Mouse (Mus musculus) macrophage (primary cell): ENCODE results near the gene Serpina1a. TPM values are rescaled to one million over a fixed set of nuclear protein-coding genes. Genes with fewer than 3 reads are reported as not detected.
"Not testable (repeated sequence)": the region's sequence is repeated elsewhere in the genome, so short reads cannot be mapped to it uniquely, and the experiment has no call there.

ENCODE experiments used
- H3K27ac ChIP-seq: fragments of 350-480 bp; formaldehyde crosslinking; 2 replicates; pipeline ENCODE4 v1.9.0; 2021
- H3K36me3 ChIP-seq: fragments of 350-480 bp; formaldehyde crosslinking; 2 replicates; pipeline ENCODE4 v1.9.0; 2021; ENCODE audit errors: inconsistent target
- H3K4me3 ChIP-seq: fragments of 350-480 bp; formaldehyde crosslinking; 2 replicates; pipeline ENCODE4 v1.9.0; 2021; ENCODE audit errors: inconsistent target
- H3K79me2 ChIP-seq: fragments of 350-480 bp; formaldehyde crosslinking; 2 replicates; pipeline ENCODE4 v1.9.0; 2021; ENCODE audit errors: inconsistent target
- WGBS: methylation state at CpG from one replicate; pipeline ENCODE4 v1.1.7; 2026; ENCODE audit warnings: inconsistent platforms; ENCODE audit not compliant: missing documents; 5-methylcytosine and 5-hydroxymethylcytosine counted together
- polyA plus RNA-seq: library from polyadenylated mRNA; stranded (reverse); fragments of 250-400 nt; gene quantifications from 3 replicates; pipeline ENCODE4 v1.2.4, GENCODE M21; 2018; ENCODE audit warnings: inconsistent platforms
- total RNA-seq, 78 experiments: library from RNA; depleted of rRNA; stranded (reverse); fragments of 250-400 nt; gene quantifications; 1 replicate in 9 of 78; 2 replicates in 24 of 78; 3 replicates in 43 of 78; 4 replicates in 2 of 78; pipeline ENCODE4 v1.2.4; 2018; ENCODE audit warnings: inconsistent platforms in 56 of 78

The Serpina1a gene
- total RNA-seq (2018; cell fraction: chromatin; rRNA removed), result not detected
- total RNA-seq (2018; cell fraction: cytosol; rRNA removed), result not detected
- total RNA-seq (2018; cell fraction: nucleus; rRNA removed), result not detected
- not detected in 3 replicates for polyA plus RNA-seq

DNA sequence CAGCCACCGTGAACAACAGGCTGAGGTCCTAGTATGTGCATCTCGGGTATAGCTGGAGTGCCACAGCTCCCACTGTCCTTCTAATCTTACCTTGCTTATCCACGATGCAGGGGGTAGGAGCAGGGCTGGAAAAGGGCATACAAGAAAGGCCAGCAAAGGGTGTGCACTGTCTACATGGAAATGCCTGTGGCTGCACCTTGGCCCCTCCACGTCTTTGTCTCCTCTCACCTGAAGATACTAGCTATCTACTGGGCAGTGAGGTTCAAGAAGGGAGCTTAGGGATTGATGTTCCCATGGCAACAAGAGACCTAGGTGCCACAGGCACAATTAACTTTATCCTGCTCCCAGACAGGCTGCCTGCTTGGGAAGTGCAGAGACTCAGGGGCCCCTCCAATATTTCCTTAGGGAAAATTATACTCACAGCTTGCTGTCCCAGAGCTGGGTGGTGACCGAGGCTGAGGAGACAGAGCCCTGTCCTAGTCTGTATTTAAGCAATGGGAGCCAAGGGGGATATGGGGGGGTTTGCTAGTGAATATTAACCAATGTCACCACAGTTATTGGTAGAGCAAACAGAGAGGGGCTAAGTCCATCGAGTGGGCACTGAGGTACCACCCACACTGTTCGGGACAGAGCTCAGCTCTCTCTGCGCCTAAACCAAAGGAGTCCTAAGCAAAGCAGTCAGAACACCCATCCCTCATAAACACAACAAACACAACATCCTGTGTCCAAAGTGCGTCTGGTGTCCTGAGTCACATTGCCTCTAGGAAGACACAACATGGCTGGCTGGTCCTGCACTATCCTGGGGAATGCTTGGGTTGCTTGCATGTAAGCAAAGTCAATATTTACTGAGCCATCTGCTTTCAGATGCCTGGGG is at the start of gene Serpina1a:
Gene Serpina1a (minus strand): TSS at position 462 of the 874 bp plus-strand sequence.
- WGBS, result 90% methylated on average over 8 of the region's 9 CpGs
- H3K79me2 ChIP-seq, H3K36me3 ChIP-seq, H3K4me3 ChIP-seq, H3K27ac ChIP-seq: not testable (repeated sequence)

DNA sequence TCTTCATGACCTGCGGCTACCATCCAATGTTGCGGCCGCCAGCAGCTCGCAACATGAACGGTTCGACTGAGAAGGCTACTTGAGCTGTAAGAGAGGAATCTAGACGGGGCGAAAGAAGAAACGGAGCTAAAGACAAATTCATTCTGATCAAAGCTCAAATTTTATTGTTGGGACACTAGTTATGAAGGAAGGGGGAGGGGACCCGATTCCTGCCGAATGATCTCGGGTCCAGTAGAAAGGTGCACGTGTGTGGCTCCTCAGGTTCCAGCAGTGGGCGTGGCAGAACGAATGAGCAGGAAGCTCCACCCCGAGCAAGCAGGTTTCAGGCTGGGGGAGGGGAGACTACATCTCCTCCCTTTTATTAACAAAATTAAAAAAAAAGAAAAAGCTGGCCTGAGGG is 45.8 kb upstream of the Serpina1a start:
- WGBS, result 95% methylated on average over 9 of the region's 16 CpGs
- H3K79me2 ChIP-seq, result not testable (repeated sequence)

DNA sequence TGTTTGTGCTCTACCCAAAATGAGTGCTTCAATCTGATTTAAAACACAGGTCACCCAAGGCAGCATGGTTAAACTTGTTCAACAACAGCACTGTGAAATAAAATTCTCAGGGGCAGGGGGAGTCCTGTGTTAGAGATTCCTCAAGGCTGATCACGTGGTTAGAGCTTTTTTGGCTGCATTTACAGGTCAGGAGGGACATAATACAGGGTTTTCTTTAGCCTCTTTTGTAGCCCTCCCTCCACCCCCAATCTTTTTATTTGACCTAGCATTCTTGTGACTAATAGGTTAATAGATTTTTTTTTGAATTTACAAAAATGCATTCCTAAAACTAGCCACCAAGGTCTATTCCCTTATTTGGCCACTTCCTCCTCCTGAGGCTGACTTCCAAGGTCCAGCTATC is 44.4 kb upstream of the Serpina1a start:
- 33% methylated on average over 1 of the region's 1 CpGs for WGBS

More for the DNA sequence above, 45.8 kb upstream of the Serpina1a start:
- H3K27ac ChIP-seq, H3K4me3 ChIP-seq, H3K36me3 ChIP-seq: not testable (repeated sequence)

DNA sequence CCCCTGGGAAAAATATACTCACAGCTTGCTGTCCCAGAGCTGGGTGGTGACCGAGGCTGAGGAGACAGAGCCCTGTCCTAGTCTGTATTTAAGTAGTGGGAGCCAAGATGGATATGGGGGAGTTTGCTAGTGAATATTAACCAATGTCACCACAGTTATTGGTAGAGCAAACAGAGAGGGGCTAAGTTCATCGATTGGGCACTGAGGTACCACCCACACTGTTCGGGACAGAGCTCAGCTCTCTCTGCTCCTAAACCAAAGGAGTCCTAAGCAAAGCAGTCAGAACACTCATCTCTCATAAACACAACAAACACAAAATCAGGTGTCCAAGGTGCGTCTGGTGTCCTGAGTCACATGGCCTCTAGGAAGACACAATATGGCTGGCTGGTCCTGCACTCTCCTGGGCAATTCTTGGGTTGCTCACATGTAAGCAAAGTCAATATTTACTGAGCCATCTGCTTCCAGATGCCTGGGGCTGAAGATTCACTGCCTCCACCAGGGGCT is 41.5 kb upstream of the Serpina1a start, which contains the start of gene Serpina1c:
Gene Serpina1c (minus strand): TSS at position 51 of the 504 bp plus-strand sequence.
- WGBS, result 91% methylated on average over 4 of the region's 4 CpGs
- not testable (repeated sequence) for H3K4me3 ChIP-seq, H3K27ac ChIP-seq

More for the DNA sequence above, 44.4 kb upstream of the Serpina1a start:
- H3K79me2 ChIP-seq, H3K27ac ChIP-seq, H3K36me3 ChIP-seq, H3K4me3 ChIP-seq: not testable (repeated sequence)

DNA sequence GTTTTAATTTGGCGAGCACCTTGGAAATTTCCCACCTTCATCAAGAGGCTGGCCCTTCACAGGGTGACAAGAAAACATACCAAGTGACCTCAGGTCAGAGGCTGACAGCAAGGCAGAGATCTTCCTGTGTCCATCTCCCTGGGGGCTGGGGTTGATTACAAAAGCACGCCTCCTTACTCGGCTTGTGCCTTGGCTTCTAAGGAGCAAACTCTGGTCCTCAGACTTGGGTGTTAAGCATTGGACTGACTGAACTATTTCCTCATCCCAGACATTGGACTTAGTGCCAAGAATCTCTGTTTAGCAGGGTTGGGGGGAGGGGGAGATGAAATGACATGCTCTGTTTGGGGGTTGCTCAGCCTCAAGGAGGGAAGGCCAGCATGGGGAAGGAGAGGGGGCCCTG is 38.6 kb upstream of the Serpina1a start:
- H3K36me3 ChIP-seq, H3K27ac ChIP-seq, H3K79me2 ChIP-seq, H3K4me3 ChIP-seq: not testable (repeated sequence)
- WGBS, result 87% methylated on average over 1 of the region's 3 CpGs

More for the DNA sequence above, 41.5 kb upstream of the Serpina1a start, which contains the start of gene Serpina1c:
- H3K36me3 ChIP-seq, H3K79me2 ChIP-seq: not testable (repeated sequence)

DNA sequence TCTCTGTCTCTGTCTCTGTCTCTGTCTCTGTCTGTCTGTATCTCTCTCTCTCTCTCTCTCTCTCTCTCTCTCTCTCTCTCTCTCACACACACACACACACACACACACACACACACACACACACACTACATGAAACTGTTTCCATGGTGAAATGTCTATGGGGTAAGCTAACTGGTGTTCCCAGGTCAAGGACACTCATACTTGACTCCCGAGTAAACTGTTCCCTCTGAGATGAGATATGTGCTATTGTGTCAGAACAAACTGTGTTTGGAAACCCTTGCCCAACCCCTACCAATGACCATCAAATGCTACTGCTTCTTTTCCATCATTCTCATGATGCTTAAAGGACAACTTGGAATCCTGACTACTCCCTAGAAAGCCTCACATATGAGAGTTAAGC is 3.5 kb upstream of the Serpina1a start:
- not testable (repeated sequence) for H3K79me2 ChIP-seq, H3K27ac ChIP-seq, H3K36me3 ChIP-seq, H3K4me3 ChIP-seq
- WGBS, result 92% methylated on average over 1 of the region's 1 CpGs

DNA sequence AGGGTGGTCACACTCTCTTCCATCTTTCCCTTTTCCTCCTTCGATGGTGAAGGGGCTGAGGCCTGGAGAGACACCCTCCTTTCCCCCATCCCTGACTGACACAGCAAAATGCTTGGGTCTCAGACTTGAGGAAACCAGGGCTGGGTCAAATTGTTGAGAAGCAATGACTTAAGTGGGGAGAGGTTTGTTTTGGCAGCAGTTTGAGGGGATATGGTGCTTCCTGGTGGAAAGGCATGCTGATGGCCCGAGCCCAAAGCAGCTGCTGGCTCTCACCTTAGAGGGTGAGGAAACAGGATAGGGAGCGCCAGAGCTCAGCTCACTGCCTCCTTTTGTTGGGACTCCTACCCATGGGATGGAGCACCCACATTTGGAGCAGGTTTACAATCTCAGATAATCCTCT is 2.4 kb downstream of the Serpina1a start:
- H3K36me3 ChIP-seq, result no peaks in the 10 kb centered on the region
- H3K79me2 ChIP-seq, result no peaks in the 10 kb centered on the region
- 63% methylated on average over 3 of the region's 3 CpGs for WGBS
- H3K4me3 ChIP-seq, result no peak overlapping the region
- no peak overlapping the region for H3K27ac ChIP-seq

DNA sequence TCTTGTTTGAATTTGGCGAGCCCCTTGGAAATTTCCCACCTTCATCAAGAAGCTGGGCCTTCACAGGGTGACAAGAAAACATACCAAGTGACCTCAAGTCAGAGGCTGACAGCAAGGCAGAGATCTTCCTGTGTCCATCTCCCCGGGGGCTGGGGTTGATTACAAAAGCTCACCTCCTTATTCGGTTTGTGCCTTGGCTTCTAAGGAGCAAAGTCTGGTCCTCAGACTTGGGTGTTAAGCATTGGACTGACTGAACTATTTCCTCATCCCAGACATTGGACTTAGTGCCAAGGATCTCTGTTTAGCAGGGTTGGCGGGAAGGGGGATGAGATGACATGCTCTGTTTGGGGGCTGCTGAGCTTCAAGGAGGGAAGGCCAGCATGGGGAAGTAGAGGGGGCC is 2.8 kb downstream of the Serpina1a start:
- H3K79me2 ChIP-seq, H3K27ac ChIP-seq, H3K36me3 ChIP-seq, H3K4me3 ChIP-seq: not testable (repeated sequence)
- WGBS, result 81% methylated on average over 3 of the region's 4 CpGs

DNA sequence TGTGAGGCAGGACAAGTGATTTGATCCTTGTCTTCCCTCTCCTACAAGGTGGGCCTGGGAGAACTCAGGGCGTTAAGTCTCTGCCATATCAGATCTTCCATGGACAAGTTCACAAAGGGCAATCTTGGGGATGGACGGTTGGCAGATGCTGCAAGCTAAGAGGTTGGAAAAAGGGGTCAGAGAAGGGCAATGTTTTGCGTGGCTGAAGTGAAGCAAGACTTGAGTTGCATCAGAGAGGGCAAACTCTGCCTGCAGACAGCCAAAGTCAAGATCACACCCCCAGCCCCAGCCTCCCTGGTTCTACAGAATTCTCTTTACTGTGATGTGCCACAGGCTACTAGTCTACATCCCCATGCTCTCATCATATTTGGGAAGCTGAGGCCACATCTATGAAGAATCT is 3.8 kb downstream of the Serpina1a start:
- not testable (repeated sequence) for H3K79me2 ChIP-seq, H3K36me3 ChIP-seq, H3K27ac ChIP-seq, H3K4me3 ChIP-seq
- WGBS, result 72% methylated on average over 2 of the region's 3 CpGs

DNA sequence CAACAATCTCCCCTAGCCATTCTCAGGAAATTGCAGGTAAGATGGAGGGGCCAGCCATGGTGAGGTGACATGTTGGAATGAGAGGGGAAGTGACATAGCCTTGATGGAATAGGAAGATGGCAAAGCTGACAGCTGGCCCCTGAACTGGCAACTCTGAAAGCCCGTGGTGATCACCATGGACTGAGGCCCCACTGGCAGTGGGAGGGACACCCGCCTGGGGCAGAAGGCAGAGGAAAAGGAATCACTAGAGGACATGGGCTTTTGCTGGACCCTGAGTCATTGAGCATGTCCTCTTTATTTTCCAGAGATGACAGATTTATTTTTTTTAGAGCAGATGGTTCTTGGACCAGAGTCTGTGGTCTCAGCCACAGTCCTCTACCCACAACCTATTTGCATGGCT is 10.3 kb downstream of the Serpina1a start:
- not testable (repeated sequence) for H3K36me3 ChIP-seq, H3K27ac ChIP-seq, H3K79me2 ChIP-seq, H3K4me3 ChIP-seq
- WGBS, result 92% methylated on average over 2 of the region's 2 CpGs

DNA sequence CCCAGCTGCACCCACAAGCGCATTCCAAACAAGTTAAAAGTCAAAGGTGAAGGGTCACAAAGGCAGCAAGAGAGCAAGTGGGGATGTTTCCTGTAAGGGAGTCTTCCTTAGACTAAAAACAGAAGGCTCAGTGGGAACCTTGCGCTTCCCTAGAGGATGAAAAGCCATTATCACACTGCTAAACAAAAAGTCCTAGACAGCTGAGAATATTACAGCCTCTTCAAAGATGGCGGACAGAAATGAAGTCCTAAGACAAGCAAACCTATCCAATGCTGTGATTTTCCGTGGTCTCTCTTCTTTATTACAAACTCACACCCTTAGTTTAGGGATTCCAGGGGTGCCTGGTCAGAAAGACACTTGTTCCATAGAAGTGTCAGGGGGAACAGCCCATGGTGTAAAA is 33.1 kb downstream of the Serpina1a start, which contains the start of gene Serpina1b:
Gene Serpina1b (minus strand): TSS at position 101 of the 400 bp plus-strand sequence.
- H3K4me3 ChIP-seq, H3K36me3 ChIP-seq, H3K27ac ChIP-seq, H3K79me2 ChIP-seq: not testable (repeated sequence)
- WGBS, result 81% methylated on average over 4 of the region's 4 CpGs

DNA sequence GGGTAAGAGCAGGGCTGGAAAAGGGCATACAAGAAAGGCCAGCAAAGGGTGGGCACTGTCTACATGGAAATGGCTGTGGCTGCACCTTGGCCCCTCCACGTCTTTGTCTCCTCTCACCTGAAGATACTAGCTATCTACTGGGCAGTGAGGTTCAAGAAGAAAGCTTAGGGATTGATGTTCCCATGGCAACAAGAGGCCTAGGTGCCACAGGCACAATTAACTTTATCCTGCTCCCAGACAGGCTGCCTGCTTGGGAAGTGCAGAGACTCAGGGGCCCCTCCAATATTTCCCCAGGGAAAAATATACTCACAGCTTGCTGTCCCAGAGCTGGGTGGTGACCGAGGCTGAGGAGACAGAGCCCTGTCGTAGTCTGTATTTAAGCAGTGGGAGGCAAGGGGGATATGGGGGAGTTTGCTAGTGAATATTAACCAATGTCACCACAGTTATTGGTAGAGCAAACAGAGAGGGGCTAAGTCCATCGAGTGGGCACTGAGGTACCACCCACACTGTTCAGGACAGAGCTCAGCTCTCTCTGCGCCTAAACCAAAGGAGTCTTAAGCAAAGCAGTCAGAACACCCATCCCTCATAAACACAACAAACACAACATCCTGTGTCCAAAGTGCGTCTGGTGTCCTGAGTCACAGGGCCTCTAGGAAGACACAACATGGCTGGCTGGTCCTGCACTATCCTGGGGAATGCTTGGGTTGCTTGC is 35.5 kb downstream of the Serpina1a start:
- H3K36me3 ChIP-seq, H3K27ac ChIP-seq, H3K79me2 ChIP-seq, H3K4me3 ChIP-seq: not testable (repeated sequence)
- WGBS, result 98% methylated on average over 6 of the region's 6 CpGs

DNA sequence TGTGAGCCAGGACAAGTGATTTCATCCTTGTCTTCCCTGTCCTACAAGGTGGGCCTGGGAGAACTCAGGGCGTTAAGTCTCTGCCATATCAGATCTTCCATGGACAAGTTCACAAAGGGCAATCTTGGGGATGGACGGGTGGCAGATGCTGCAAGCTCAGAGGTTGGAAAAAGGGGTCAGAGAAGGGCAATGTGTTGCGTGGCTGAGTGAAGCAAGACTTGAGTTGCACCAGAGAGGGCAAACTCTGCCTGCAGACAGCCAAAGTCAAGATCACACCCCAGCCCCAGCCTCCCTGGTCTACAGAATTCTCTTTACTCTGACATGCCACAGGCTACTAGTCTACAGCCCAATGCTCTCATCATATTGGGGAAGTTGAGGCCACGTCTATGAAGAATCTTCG is 39.5 kb downstream of the Serpina1a start:
- H3K79me2 ChIP-seq, H3K4me3 ChIP-seq, H3K36me3 ChIP-seq, H3K27ac ChIP-seq: not testable (repeated sequence)
- WGBS, result 75% methylated on average over 4 of the region's 5 CpGs
